Mouse (Mus musculus) liver, adult (tissue): ENCODE data around the gene Gm10803.

Source experiments
- GATA4 ChIP-seq: IDR thresholded peaks from 2 replicates; pipeline ENCODE4 v1.6.1; 2014; ENCODE audit warnings: mild to moderate bottlenecking, low read length; ENCODE audit not compliant: insufficient replicate concordance

Gene Gm10803

GRCm38 (mm10) chr2:93567675-93568074, 7.3 kb downstream of the Gm10803 start:
- no peak for TF ChIP-seq GATA4

GRCm38 (mm10) chr2:93572565-93572964, 12.2 kb downstream of the Gm10803 start:
- TF ChIP-seq GATA4: no peak

GRCm38 (mm10) chr2:93581271-93581670, 20.9 kb downstream of the Gm10803 start:
- TF ChIP-seq GATA4: no peak

GRCm38 (mm10) chr2:93585821-93586220, 25.5 kb downstream of the Gm10803 start:
- TF ChIP-seq GATA4: no peak

- no peak for TF ChIP-seq GATA4
Measured at GRCm38 (mm10) chr2:93587446-93587845, 27.1 kb downstream of the Gm10803 start.

- TF ChIP-seq GATA4: no peak
Measured at GRCm38 (mm10) chr2:93589875-93590274, 29.5 kb downstream of the Gm10803 start.

- TF ChIP-seq GATA4: no peak
Measured at GRCm38 (mm10) chr2:93591706-93592105, 31.3 kb downstream of the Gm10803 start.

GRCm38 (mm10) chr2:93592164-93592790, 31.9 kb downstream of the Gm10803 start:
- no peak for TF ChIP-seq GATA4

- no peak for TF ChIP-seq GATA4
Measured at GRCm38 (mm10) chr2:93593121-93593520, 32.8 kb downstream of the Gm10803 start.

- TF ChIP-seq GATA4: no peak
Measured at GRCm38 (mm10) chr2:93597145-93597544, 36.8 kb downstream of the Gm10803 start.

- no peak for TF ChIP-seq GATA4
Measured at GRCm38 (mm10) chr2:93599731-93600130, 39.4 kb downstream of the Gm10803 start.

- TF ChIP-seq GATA4: no peak
Measured at GRCm38 (mm10) chr2:93604601-93605285, 44.4 kb downstream of the Gm10803 start.

GRCm38 (mm10) chr2:93608800-93609199, 48.4 kb downstream of the Gm10803 start:
- no peak for TF ChIP-seq GATA4

GRCm38 (mm10) chr2:93613020-93613419, 52.7 kb downstream of the Gm10803 start:
- no peak for TF ChIP-seq GATA4
